Mouse (Mus musculus): ENCODE measurements around the gene H2-T3. TPM values are rescaled to one million over a fixed set of nuclear protein-coding genes. Genes with fewer than 3 reads are reported as not detected.
"Not testable (repeated sequence)": the region's sequence is repeated elsewhere in the genome, so short reads cannot be mapped to it uniquely, and the experiment has no call there.

H2-T3 gene
- polyA plus RNA-seq, 1 experiment from 2014 or later: not detected

DNA sequence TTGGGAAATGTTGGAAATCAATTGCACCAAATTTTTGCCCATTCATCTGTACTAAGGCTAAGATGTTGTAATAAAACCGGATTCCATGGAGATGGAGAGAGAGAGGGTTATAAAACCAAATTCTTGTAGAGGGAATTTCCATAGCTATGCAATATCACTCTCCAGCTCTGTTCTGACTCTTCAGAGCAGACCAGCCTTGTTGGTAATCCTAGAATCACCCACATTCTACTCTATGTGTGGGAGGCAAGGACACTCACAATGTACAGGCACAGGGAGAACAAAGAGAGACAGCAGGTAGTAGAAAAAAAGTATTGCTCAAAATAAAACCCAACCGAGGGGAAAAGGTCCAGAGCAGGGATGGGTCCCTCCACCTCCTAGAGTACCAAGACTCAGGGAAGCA lies 14.0 kb downstream of the H2-T3 start:
- not testable (repeated sequence) for H3K36me3 ChIP-seq; H3K4me3 ChIP-seq; ATAC-seq (ENCODE audit: low FRiP score, low read depth); H3K4me2 ChIP-seq (replicated peaks); H3K27ac ChIP-seq; H3K9me3 ChIP-seq; H3K4me1 ChIP-seq; H3K9ac ChIP-seq
- peaks cover 34% of the 10 kb centered on the region for H3K27me3 ChIP-seq
- no CpG with 5 or more reads among the region's 2 CpGs for WGBS

DNA sequence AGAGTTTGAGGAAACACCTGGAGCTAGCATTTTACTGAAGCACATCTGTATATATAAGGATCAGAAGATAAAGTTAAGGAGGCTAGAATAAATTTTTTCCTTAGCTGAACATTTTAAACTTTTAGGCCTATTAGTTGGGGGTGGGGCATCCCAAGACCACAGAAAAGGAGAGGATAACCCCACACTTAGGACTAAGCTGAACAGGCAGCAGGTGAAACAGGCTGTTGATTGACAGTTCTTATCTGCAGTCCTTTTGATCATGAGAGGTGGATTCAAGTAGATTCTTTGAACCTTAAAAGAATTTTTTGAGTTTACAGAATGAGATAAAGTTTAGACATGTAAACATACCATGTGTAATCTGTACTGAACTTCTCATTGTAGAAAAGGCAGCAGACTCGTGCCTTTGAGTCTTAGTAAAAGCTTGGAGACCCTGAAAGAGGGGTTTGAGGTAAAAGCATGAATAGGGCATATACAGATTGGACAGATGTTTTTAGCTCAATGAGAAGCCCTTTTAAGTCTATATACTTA lies 19.7 kb downstream of the H2-T3 start:
- peaks cover 60% of the 10 kb centered on the region for H3K27me3 ChIP-seq
- H3K4me3 ChIP-seq: no peak overlapping the region
- no peaks in the 10 kb centered on the region for H3K9me3 ChIP-seq
- 0 out of 2 replicates have a peak, but pooled peaks cover 5% of the 10 kb centered on the region for H3K4me1 ChIP-seq
- ATAC-seq (ENCODE audit: low FRiP score, low read depth): no peak
- no peak overlapping the region for H3K4me2 ChIP-seq (replicated peaks)
- H3K36me3 ChIP-seq: no peaks in the 10 kb centered on the region
- H3K27ac ChIP-seq: no peak overlapping the region
- no peak overlapping the region for H3K9ac ChIP-seq
- 49% methylated on average over 1 of the region's 1 CpGs for WGBS

DNA sequence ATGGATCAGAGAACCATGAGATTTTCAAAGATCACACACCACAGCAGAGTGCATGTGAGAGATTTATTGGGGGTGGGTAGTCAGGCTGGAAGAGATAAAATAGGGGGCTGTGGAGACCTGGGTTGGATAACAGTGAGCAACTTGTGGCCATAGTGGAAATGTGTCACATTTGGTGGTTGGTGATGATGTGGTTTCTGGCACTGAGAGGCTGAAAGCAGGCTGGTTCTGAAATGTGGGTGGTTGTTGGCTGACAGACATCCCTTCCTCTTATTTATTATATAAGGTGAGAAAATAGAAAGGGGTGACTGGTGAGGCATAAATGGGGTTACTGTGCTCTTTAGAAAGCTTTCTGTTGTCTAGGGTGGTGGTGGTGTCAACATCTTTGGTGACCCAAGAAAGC lies 20.3 kb downstream of the H2-T3 start:
- peaks cover 66% of the 10 kb centered on the region for H3K27me3 ChIP-seq
- ATAC-seq (ENCODE audit: low FRiP score, low read depth): no peak
- H3K4me1 ChIP-seq: 0 out of 2 replicates have a peak, but pooled peaks cover 5% of the 10 kb centered on the region
- no peaks in the 10 kb centered on the region for H3K9me3 ChIP-seq
- no peaks in the 10 kb centered on the region for H3K36me3 ChIP-seq
- H3K9ac ChIP-seq: no peak overlapping the region
- no peak overlapping the region for H3K4me3 ChIP-seq
- no peak overlapping the region for H3K4me2 ChIP-seq (replicated peaks)
- no peak overlapping the region for H3K27ac ChIP-seq

DNA sequence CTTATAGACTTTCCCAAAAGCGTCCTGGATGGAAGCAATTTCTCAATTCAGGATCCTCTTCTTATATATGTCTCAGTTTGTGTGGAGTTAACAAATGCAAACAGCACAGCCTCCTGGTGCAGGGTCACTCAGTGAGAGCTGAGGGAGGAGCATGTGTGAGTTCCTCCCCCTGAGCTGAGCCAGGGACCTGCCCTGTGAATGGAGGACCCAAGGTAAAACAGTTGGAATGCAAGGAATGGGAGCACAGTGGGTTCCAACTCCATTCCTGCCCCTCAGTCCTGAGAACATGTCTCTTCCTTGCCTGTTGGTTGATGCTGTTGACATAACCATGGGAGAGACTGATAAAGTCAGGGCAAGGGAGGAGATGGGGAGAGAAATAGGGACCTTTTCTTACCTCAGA lies 21.0 kb downstream of the H2-T3 start:
- 55% methylated on average over 1 of the region's 1 CpGs for WGBS
- not testable (repeated sequence) for H3K27ac ChIP-seq; H3K36me3 ChIP-seq; H3K4me1 ChIP-seq; H3K9ac ChIP-seq; H3K4me2 ChIP-seq (replicated peaks); H3K9me3 ChIP-seq; H3K4me3 ChIP-seq; ATAC-seq (ENCODE audit: low FRiP score, low read depth)
- H3K27me3 ChIP-seq: peaks cover 72% of the 10 kb centered on the region

DNA sequence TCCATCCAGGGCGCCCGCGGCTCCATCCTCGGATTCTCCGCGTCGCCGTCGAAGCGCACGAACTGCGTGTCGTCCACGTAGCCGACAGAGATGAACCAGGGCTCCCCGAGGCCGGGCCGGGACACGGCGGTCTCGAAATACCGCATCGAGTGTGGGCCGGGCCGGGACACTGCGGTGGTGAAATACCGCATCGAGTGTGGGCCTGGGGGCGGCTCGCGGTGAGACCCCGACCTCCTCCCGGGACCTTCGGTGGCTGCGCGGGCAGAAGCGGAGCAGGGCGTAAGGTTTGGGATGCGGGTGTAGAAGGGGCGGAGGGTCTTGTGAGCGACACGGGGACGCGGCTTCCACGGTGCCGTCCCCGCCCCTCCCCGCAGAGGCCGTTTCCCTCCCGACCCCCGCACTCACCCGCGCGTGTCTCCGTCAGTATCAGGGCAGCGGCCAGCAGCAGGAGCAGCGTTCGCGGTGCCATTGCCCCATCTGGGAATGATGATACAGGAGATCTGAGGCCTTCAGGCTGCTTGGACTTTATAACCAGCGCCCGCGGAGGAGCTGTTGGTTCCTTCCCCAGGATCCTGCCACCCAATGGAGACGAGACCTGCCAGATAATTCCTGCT lies 21.9 kb downstream of the H2-T3 start, which contains the start of gene Gm8909:
Gene Gm8909 (minus strand): TSS at position 499 of the 614 bp plus-strand sequence.
- H3K27me3 ChIP-seq: peaks cover 82% of the 10 kb centered on the region
- no peaks in the 10 kb centered on the region for H3K36me3 ChIP-seq
- WGBS: 2% methylated on average over 63 of the region's 63 CpGs
- no peak within 1 kb of the TSS for H3K9ac ChIP-seq
- peak within 1 kb of the TSS; percentile 58 for H3K4me2 ChIP-seq (replicated peaks)
- ATAC-seq (ENCODE audit: low FRiP score, low read depth): no peak
- H3K9me3 ChIP-seq: no peaks in the 10 kb centered on the region
- H3K4me3 ChIP-seq: peak within 1 kb of the TSS; percentile 36
- H3K4me1 ChIP-seq: 0 out of 2 replicates have a peak, but pooled peaks cover 5% of the 10 kb centered on the region
- no peak within 1 kb of the TSS for H3K27ac ChIP-seq

DNA sequence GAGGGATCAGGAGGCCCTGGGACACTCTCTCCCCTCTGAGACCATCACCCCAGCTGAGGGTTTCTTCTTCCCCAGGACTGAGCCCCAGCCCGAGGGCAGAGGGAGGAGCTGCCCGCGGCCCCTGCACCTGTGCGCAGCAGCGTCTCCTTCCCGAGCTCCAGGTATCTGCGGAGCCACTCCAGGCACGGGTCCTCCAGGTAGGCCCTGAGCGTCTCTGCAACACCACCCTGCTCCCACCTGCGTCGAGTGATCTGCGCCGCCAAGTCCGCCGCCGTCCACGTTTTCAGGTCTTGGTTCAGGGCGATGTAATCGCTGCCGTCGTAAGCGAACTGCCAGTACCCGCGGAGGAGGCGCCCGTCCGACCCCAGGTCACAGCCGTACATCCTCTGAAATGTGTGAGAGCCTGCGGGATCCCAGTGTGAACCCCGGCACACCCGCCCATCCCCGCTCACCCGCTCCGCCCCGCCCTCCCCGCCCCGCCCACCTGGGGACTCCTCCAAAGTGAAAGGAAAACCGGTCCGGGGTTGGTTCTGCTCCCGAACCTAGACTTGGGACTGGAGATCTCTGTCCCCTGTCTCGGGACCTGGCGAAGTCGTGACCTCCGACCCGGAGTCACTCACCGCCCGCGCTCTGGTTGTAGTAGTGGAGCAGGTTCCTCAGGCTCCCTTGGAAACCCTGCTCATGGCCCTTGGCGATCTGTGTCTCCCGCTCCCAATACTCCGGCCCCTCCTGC lies 22.6 kb downstream of the H2-T3 start:
- peak overlapping the region; percentile 36 for H3K4me3 ChIP-seq
- 0 out of 2 replicates have a peak, but pooled peaks cover 5% of the 10 kb centered on the region for H3K4me1 ChIP-seq
- H3K36me3 ChIP-seq: no peaks in the 10 kb centered on the region
- no peak overlapping the region for H3K27ac ChIP-seq
- H3K9ac ChIP-seq: no peak overlapping the region
- no peak for ATAC-seq (ENCODE audit: low FRiP score, low read depth)
- H3K4me2 ChIP-seq (replicated peaks): peak overlapping the region; percentile 58
- WGBS: under 1% methylated on average over 50 of the region's 51 CpGs
- no peaks in the 10 kb centered on the region for H3K9me3 ChIP-seq
- peaks cover 87% of the 10 kb centered on the region for H3K27me3 ChIP-seq

DNA sequence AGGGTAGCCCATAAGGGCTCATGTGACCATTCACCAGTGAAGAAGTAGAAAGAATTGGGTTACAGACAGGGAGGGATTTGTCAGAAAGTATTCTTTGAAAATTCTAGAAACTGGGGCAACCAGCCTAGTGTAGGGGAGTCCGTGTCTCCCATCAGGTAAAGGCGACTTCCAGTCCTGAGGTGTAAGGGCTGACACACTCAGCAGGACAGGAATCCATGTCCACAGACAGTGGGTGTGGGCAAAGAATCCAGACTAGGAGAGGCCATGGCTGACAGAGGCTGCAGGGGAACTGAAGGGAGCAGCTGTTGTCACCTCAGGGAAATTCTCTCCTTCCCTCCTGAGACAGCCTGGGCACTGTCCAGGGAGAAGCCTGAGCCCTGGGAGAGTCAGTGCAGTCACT lies 23.2 kb downstream of the H2-T3 start:
- not testable (repeated sequence) for H3K4me1 ChIP-seq; H3K4me2 ChIP-seq (replicated peaks); H3K9me3 ChIP-seq; ATAC-seq (ENCODE audit: low FRiP score, low read depth); H3K27ac ChIP-seq; H3K36me3 ChIP-seq; H3K4me3 ChIP-seq; H3K9ac ChIP-seq
- WGBS: 15% methylated on average over 2 of the region's 2 CpGs
- peaks cover 90% of the 10 kb centered on the region for H3K27me3 ChIP-seq

DNA sequence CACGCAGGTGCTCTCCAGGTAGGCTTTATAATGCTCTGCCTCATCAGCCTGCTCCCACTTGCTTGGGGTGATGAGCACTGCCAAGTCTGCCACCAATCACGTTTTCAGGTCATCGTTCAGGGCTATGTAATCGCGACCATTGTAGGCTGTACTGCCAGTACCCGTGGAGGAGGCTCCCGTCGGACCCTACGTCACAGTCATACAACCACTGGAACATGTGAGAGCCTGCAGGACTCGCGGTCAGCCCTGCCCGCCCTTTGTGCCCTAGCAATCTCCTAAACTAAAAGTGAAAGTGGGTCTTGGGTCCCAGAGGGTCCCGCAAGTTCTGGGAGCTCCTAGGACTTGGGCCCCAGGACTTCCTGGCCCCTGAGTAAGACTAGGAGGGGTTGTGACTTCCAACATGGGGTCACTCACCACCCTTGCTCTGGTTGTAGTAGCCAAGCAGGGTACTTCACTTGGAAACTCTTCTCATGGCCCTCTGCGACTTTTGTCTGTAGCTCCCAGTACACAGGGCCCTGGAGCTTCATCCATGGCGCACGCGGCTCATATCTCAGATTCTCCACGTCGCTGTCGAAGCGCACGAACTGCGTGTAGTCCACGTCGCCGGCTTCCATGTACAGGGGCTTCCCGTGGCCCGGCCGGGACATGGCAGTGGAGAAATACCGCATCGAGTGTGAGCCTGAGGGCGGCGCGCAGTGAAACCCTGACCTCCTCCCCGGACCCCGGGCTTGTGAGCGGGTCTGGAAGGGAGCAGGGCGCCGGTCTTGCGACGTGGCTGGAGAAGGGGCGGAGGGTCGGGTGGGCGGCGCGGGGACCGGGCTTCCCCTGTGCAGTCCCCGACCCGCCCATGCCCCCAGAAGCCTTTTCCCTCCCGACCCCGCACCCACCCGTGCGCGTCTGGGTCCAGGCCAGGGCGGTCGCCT lies 28.7 kb downstream of the H2-T3 start:
- peaks cover 85% of the 10 kb centered on the region for H3K27me3 ChIP-seq
- H3K4me1 ChIP-seq: 0 out of 2 replicates have a peak, but pooled peaks cover 11% of the 10 kb centered on the region
- H3K36me3 ChIP-seq: no peaks in the 10 kb centered on the region
- H3K9me3 ChIP-seq: no peaks in the 10 kb centered on the region
- 2% methylated on average over 56 of the region's 56 CpGs for WGBS
- no peak overlapping the region for H3K27ac ChIP-seq
- H3K4me3 ChIP-seq: peak overlapping the region; percentile 21
- H3K4me2 ChIP-seq (replicated peaks): peak overlapping the region; percentile 41
- ATAC-seq (ENCODE audit: low FRiP score, low read depth): no peak
- H3K9ac ChIP-seq: no peak overlapping the region

DNA sequence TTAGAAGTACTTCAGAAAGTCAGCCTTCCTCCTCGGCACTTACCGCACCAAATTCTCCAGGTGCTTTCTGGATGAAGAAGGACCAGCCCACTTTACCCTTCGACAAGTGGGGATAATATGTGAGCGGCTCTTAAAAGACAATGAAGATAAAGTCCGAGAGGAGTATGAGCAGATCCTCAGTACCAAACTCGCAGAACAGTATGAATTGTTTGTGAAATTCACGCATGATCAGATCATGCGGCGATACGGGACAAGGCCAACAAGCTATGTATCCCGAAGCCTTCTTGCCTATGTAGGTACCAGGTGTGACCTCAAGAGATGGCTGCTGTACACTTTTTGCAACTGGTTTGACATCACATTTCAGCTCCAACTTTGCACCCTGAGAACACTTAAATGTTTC lies 31.8 kb downstream of the H2-T3 start:
- WGBS: 12% methylated on average over 11 of the region's 11 CpGs
- not testable (repeated sequence) for H3K9ac ChIP-seq; H3K9me3 ChIP-seq; H3K27ac ChIP-seq; H3K36me3 ChIP-seq; ATAC-seq (ENCODE audit: low FRiP score, low read depth)
- 0 out of 2 replicates have a peak, but pooled peaks cover 11% of the 10 kb centered on the region for H3K4me1 ChIP-seq
- peaks cover 85% of the 10 kb centered on the region for H3K27me3 ChIP-seq
- peak overlapping the region; percentile 41 for H3K4me3 ChIP-seq
- peak overlapping the region; percentile 68 for H3K4me2 ChIP-seq (replicated peaks)

DNA sequence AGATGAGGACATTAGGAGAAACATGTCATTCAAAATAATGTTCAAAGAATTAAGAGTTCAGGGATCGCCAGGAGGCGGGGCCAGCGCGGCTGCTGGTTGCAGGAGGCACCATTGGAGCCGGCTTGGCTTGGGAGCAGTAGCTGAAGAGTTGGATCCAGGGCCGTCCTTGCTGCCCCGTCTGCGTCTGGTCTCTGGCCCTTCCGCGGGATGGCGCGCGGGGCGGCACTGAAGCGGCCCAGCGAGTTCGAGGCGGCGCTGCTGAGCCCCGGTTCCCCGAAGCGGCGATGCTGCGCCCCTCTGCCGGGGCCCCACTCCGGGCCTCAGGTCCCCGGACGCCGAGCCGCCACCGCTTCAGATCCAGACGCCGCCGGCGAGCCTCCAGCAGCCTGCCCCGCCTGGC lies 32.3 kb downstream of the H2-T3 start:
- 0 out of 2 replicates have a peak, but pooled peaks have one; percentile 15 for ATAC-seq (ENCODE audit: low FRiP score, low read depth)
- H3K27ac ChIP-seq, H3K9me3 ChIP-seq, H3K36me3 ChIP-seq: not testable (repeated sequence)
- Histone ChIP-seq H3K9ac (peak overlapping the region; percentile 51; the same call in 1 of the 2 replicates), H3K27me3 (peaks cover 85% of the 10 kb centered on the region), H3K4me1 (0 out of 2 replicates have a peak, but pooled peaks cover 11% of the 10 kb centered on the region), H3K4me3 (peak overlapping the region; percentile 41), H3K4me2 (replicated peaks) (peak overlapping the region; percentile 68)
- WGBS: under 1% methylated on average over 30 of the region's 36 CpGs

DNA sequence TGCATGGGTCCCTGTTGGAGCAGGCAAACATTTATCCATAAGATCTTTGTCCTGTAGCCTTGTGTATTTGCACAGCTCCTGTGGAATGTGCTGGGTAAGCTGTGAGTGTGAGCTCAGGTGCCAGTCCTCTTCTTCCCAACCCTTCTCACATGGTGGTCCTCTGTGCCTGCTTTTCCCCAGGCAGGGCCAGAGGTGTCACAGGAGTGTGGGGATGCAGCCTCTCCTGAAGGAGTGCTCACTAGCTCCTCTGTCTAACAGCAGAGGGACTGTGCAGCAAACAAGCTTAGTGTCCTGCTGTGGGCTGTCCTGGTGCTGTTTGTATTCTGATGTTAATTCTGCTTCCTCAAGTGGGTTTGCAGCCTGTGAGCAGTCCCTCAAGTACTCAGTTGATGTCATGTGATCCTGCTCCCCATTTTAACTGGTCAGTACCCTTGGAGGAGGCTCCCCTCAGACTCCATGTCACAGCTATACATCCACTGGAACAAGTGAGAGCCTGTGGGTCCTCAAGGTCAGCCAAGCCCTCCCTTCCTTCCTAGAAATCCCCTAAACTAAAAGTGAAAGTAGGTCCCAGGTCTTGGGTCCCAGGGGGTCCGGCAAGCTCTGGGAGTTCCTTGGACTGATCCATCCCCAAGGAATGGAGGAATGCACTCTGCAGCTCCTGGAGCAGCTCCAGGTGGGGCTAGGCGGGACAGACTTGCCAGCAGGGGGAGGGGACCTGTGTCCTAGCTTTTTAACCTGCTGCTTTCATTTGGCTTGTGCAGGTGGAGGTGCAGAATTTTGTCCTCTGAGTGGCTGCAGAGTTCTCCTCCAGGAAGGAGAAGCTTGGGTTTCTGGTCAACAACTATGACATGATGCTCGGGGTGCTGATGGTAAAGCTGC lies 35.6 kb downstream of the H2-T3 start:
- Histone ChIP-seq H3K9ac (no peak overlapping the region), H3K9me3 (no peaks in the 10 kb centered on the region), H3K36me3 (no peaks in the 10 kb centered on the region), H3K4me2 (replicated peaks) (no peak overlapping the region), H3K4me3 (no peak overlapping the region), H3K4me1 (0 out of 2 replicates have a peak, but pooled peaks cover 4% of the 10 kb centered on the region), H3K27me3 (peaks cover 76% of the 10 kb centered on the region), H3K27ac (no peak overlapping the region)
- no peak for ATAC-seq (ENCODE audit: low FRiP score, low read depth)
- WGBS: 20% methylated on average over 3 of the region's 3 CpGs
